Mouse (Mus musculus): Measurements from ENCODE around the gene Lgals1.

DNA sequence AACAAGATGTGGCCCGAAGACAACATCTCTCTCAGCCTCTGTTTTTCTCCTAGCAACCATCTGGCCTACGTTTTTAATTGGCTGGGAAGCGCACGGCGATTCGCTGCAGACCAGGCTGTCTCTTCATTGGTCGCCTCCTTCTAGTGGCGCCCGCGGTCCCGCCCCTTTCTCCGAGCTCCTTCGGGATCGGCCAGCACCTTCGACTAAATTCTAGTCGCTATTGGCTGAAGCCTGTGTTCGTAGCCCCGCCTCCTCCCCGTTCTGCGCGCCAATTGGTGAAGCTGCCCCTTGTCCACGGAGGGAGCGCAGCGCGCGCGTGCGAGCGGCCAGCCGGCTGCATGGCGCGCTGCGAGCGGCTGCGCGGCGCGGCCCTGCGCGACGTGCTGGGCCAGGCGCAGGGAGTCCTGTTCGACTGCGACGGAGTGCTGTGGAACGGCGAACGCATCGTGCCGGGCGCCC, 12.9 kb upstream of the Lgals1 start, which contains the start of gene Pdxp:
- no peak for TF ChIP-seq EP300 (IDR thresholded peaks at IDR 0.05; ENCODE audit: low read depth)
- no peak for TF ChIP-seq CTCF (IDR thresholded peaks at IDR 0.05; ENCODE audit: low read depth)
